Mouse (Mus musculus): Measurements from ENCODE around the gene Camk2g. TPM values are rescaled to one million over a fixed set of nuclear protein-coding genes. Genes with fewer than 3 reads are reported as not detected.
A peak's percentile ranks its signal among the peaks of the same experiment; 100 is the strongest.

Camk2g gene
- total and polyA plus RNA-seq, 3 experiments, result 36.8 to 41.0 (median 37.0) TPM

GRCm38 (mm10) chr14:20702096-20702740 lies 91.7 kb downstream of the Camk2g start:
- H3K4me1 ChIP-seq (ENCODE audit: control insufficient read depth, insufficient read depth, low read length), result peaks cover 7% of the 10 kb centered on the region
- peak overlapping the region; percentile 97 for H3K9ac ChIP-seq (ENCODE audit: low read depth, low read length)
- H3K27me3 ChIP-seq (ENCODE audit: control insufficient read depth, insufficient read depth, low read length), result no peaks in the 10 kb centered on the region
- H3K79me2 ChIP-seq (replicated peaks; ENCODE audit: control insufficient read depth, insufficient read depth, low read length), result 0 out of 2 replicates have a peak, but pooled peaks cover 1% of the 10 kb centered on the region
- no peak for DNase-seq
- WGBS, result 5% methylated on average over 15 of the region's 15 CpGs
- TF ChIP-seq POLR2A (IDR thresholded peaks at IDR 0.05; ENCODE audit: insufficient read depth, low read depth, low read length), result no peak
- no peak for TF ChIP-seq EP300 (IDR thresholded peaks at IDR 0.05; ENCODE audit: insufficient read depth, low read depth, low read length)
- TF ChIP-seq CTCF (IDR thresholded peaks at IDR 0.05), result no peak
- peak overlapping the region; percentile 95 for H3K27ac ChIP-seq
- intact Hi-C loops (cut with DNase I), result loop anchor here (2.0 kb wide), 1 partner anchor 27 kb away; the partner anchor contains the start of gene Sec24c
- peaks cover 28% of the 10 kb centered on the region for H3K36me3 ChIP-seq (ENCODE audit: control insufficient read depth, insufficient read depth, low read length)
- peak overlapping the region; percentile 93 for H3K4me3 ChIP-seq

- H3K79me2 ChIP-seq (replicated peaks; ENCODE audit: control insufficient read depth, insufficient read depth, low read length), result 0 out of 2 replicates have a peak, but pooled peaks cover 1% of the 10 kb centered on the region
- peaks cover 13% of the 10 kb centered on the region for H3K4me1 ChIP-seq (ENCODE audit: control insufficient read depth, insufficient read depth, low read length)
- WGBS, result 60% methylated on average over 8 of the region's 8 CpGs
- H3K27me3 ChIP-seq (ENCODE audit: control insufficient read depth, insufficient read depth, low read length), result no peaks in the 10 kb centered on the region
- no peak overlapping the region; the same call in 1 of the 2 replicates for H3K9ac ChIP-seq (ENCODE audit: low read depth, low read length)
- TF ChIP-seq POLR2A (IDR thresholded peaks at IDR 0.05; ENCODE audit: insufficient read depth, low read depth, low read length) (no peak), EP300 (IDR thresholded peaks at IDR 0.05; ENCODE audit: insufficient read depth, low read depth, low read length) (no peak), CTCF (IDR thresholded peaks at IDR 0.05) (no peak)
- H3K27ac ChIP-seq, result peak overlapping the region; percentile 95
- peak overlapping the region; percentile 93 for H3K4me3 ChIP-seq
- peaks cover 31% of the 10 kb centered on the region for H3K36me3 ChIP-seq (ENCODE audit: control insufficient read depth, insufficient read depth, low read length)
- no peak for DNase-seq
- intact Hi-C loops (cut with DNase I), result no loop called here
Observed at GRCm38 (mm10) chr14:20701554-20701953, 92.3 kb downstream of the Camk2g start.

GRCm38 (mm10) chr14:20700362-20700761 lies 93.5 kb downstream of the Camk2g start:
- Histone ChIP-seq H3K27ac (peak overlapping the region; percentile 6; the same call in 1 of the 2 replicates), H3K4me3 (no peak overlapping the region), H3K27me3 (ENCODE audit: control insufficient read depth, insufficient read depth, low read length) (no peaks in the 10 kb centered on the region), H3K4me1 (ENCODE audit: control insufficient read depth, insufficient read depth, low read length) (peaks cover 17% of the 10 kb centered on the region), H3K9ac (ENCODE audit: low read depth, low read length) (no peak overlapping the region), H3K79me2 (replicated peaks; ENCODE audit: control insufficient read depth, insufficient read depth, low read length) (0 out of 2 replicates have a peak, but pooled peaks cover 1% of the 10 kb centered on the region), H3K36me3 (ENCODE audit: control insufficient read depth, insufficient read depth, low read length) (peaks cover 31% of the 10 kb centered on the region)
- intact Hi-C loops (cut with DNase I), result no loop called here
- no peak for DNase-seq
- TF ChIP-seq EP300 (IDR thresholded peaks at IDR 0.05; ENCODE audit: insufficient read depth, low read depth, low read length), result no peak
- no peak for TF ChIP-seq CTCF (IDR thresholded peaks at IDR 0.05)
- TF ChIP-seq POLR2A (IDR thresholded peaks at IDR 0.05; ENCODE audit: insufficient read depth, low read depth, low read length), result no peak
- WGBS, result 59% methylated on average over 3 of the region's 3 CpGs

GRCm38 (mm10) chr14:20698515-20698914 lies 95.4 kb downstream of the Camk2g start:
- DNase-seq, result no peak
- H3K36me3 ChIP-seq (ENCODE audit: control insufficient read depth, insufficient read depth, low read length), result peaks cover 31% of the 10 kb centered on the region
- no peak overlapping the region for H3K9ac ChIP-seq (ENCODE audit: low read depth, low read length)
- H3K27me3 ChIP-seq (ENCODE audit: control insufficient read depth, insufficient read depth, low read length), result no peaks in the 10 kb centered on the region
- no peak overlapping the region for H3K4me3 ChIP-seq
- peaks cover 20% of the 10 kb centered on the region for H3K4me1 ChIP-seq (ENCODE audit: control insufficient read depth, insufficient read depth, low read length)
- TF ChIP-seq CTCF (IDR thresholded peaks at IDR 0.05), result no peak
- TF ChIP-seq EP300 (IDR thresholded peaks at IDR 0.05; ENCODE audit: insufficient read depth, low read depth, low read length), result no peak
- no peak for TF ChIP-seq POLR2A (IDR thresholded peaks at IDR 0.05; ENCODE audit: insufficient read depth, low read depth, low read length)
- 41% methylated on average over 2 of the region's 2 CpGs for WGBS
- no peak overlapping the region for H3K27ac ChIP-seq
- intact Hi-C loops (cut with DNase I), result no loop called here
- 0 out of 2 replicates have a peak, but pooled peaks cover 1% of the 10 kb centered on the region for H3K79me2 ChIP-seq (replicated peaks; ENCODE audit: control insufficient read depth, insufficient read depth, low read length)

GRCm38 (mm10) chr14:20696986-20697385 lies 96.9 kb downstream of the Camk2g start:
- Histone ChIP-seq H3K9ac (ENCODE audit: low read depth, low read length) (no peak overlapping the region), H3K4me1 (ENCODE audit: control insufficient read depth, insufficient read depth, low read length) (peaks cover 20% of the 10 kb centered on the region), H3K4me3 (no peak overlapping the region), H3K36me3 (ENCODE audit: control insufficient read depth, insufficient read depth, low read length) (peaks cover 31% of the 10 kb centered on the region), H3K79me2 (replicated peaks; ENCODE audit: control insufficient read depth, insufficient read depth, low read length) (0 out of 2 replicates have a peak, but pooled peaks cover 1% of the 10 kb centered on the region), H3K27me3 (ENCODE audit: control insufficient read depth, insufficient read depth, low read length) (no peaks in the 10 kb centered on the region), H3K27ac (0 out of 2 replicates have a peak overlapping the region, but pooled peaks have one; percentile 11)
- peak in 1 of 2 experiments; percentile 50 for DNase-seq
- 3% methylated on average over 1 of the region's 1 CpGs for WGBS
- intact Hi-C loops (cut with DNase I), result no loop called here
- TF ChIP-seq POLR2A (IDR thresholded peaks at IDR 0.05; ENCODE audit: insufficient read depth, low read depth, low read length) (no peak), EP300 (IDR thresholded peaks at IDR 0.05; ENCODE audit: insufficient read depth, low read depth, low read length) (0 out of 2 replicates have a peak, but pooled peaks have one; percentile 51), CTCF (IDR thresholded peaks at IDR 0.05) (peak; percentile 73)

Data from heart, adult 2 months (tissue).